Mouse (Mus musculus): ENCODE results near the gene Shh.

Shh gene

DNA sequence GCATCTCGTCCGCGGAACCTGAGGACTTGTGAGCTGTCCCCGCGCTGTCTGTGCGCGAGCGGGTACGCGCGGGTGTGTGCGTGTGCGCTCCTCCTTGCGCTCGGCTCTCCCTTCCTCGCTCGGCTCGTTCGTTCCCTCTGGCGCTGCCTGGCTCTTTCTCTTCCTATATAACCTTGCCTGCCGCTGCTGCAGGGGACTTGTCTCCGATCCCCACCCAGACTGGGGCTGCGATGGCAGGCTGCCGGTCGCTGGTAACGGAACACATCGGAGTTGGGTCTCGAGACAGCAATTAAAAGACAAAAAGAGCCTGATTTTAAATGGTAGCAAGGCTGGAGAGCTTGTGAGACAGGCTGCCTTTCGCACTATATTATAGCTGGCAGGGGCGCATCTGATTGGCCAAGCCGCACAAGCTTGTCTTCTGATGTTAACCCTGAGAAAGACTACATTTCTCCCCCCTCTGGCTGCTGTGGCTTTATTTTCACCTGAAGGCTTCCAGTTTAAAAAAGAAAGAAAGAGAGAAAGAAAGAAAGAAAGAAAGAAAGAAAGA lies at the start of gene Shh:
Gene Shh (minus strand): TSS at position 497 of the 547 bp plus-strand sequence.
- no peak for DNase-seq

DNA sequence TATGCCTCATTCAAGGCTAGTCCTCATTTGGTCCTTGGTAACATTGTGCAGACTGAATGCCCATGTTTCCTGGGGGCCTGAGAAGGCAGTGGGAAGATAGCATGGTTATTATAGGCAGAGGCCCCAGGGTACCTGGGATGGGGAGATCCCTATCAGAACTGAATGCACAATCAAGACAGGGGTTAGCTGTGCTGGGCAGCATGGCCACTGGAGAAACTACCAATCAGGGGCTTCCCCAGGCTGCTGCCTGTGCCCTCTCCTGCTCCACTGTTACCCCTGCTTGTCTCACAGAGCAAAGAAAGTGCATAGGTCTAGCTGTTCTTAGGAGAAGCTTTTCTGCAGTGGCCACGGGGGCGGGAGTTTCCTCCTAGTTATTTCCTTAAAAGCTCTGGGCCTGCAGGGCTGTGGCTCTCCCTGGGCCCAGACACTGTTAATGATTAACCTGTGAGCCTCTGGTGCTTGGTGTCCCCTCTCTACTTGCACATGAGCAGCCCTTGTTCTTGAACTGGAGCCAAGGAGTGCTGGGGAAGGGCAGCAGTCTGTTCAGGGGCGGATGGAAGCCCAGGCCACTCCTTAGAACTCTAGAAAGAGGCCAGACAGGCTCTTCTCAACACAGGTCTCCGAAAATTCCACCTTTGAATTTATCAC lies 33.9 kb upstream of the Shh start:
- DNase-seq: peak; percentile 92

- no peak for DNase-seq
Measured at GRCm38 (mm10) chr5:28498846-28499245, 31.8 kb upstream of the Shh start.

DNA sequence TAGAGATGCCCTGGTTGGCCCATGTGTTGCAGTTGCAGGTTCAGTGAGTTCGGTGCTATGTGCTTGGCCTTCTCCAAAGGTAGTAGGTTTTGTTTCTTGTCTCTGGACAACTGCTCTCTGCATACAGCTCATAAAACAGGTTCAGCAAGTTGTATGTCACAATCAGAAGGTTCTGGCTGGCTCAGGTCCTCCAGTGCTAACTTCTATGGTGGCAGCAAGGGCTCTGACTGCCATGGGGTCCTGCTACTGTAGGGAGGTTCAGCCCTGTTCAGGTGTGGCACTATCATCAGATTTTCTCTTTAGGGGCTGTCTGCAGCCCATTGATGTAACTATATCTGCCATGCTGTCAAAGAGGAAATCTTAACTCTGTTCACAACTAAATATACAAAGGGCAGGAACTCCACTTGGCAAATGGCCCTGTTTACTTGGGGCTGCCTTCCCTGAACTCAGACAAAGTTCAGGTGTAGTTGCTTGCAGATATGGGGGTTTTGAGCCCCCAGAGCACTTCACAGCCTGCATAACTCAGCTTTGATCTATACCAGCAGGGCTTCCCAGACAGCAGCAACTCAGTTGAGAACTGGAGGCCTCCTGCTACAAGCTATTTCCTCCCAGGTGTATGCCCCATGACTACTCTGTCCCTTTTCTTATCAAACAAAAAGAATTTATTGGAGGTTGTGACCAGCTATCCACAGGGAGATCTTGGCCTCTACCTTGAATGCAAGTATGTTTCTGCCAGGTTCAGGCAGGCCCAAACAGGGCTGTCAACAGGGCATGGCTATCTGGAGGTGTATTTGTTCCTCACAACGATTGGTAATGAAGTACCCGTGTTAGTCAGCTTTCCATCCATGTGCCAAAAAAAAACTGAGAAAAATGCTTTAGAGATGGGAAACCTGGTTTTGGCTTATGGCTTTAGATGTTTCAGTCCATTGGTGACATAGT lies 28.9 kb upstream of the Shh start:
- DNase-seq: peak; percentile 11

DNA sequence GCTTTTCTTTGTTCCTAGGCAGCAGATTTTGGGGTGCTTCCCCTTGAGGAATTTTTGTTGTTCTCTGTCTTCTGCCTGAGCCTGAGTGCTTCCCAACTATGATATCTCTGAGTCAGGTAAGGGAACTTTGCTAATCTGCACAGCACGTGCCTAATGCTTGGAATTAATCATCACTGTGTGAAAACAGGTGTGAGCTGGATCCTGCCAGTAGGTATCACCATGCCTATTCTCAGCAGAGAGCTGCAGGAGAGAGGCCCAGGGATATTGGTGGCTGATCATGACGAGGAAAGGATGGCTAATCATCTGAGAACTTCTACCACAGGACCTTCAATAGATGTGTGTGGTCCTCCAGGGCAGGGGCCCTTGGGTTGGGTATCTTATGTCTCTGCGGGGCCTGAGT lies 26.5 kb upstream of the Shh start:
- DNase-seq: no peak

DNA sequence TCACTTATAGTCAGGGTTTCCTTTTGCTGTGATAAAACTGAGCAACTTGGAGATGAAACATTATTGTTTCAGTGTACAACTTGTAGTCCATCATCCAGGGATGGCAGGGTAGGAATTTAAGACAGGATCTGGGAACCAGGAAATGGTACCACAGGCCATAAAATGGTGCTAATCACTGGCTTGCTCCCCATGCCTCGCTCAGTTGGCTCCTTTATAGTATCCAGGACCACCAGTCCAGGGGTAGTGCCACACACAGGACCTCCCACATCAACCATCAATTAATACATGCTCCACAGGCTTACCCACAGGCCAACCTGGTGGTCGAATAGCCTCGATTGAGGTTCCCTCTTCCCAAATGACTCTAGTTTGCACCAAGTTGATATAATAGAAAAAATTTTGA lies 15.9 kb upstream of the Shh start:
- no peak for DNase-seq

GRCm38 (mm10) chr5:28481730-28482129 lies 14.7 kb upstream of the Shh start:
- DNase-seq: no peak

DNA sequence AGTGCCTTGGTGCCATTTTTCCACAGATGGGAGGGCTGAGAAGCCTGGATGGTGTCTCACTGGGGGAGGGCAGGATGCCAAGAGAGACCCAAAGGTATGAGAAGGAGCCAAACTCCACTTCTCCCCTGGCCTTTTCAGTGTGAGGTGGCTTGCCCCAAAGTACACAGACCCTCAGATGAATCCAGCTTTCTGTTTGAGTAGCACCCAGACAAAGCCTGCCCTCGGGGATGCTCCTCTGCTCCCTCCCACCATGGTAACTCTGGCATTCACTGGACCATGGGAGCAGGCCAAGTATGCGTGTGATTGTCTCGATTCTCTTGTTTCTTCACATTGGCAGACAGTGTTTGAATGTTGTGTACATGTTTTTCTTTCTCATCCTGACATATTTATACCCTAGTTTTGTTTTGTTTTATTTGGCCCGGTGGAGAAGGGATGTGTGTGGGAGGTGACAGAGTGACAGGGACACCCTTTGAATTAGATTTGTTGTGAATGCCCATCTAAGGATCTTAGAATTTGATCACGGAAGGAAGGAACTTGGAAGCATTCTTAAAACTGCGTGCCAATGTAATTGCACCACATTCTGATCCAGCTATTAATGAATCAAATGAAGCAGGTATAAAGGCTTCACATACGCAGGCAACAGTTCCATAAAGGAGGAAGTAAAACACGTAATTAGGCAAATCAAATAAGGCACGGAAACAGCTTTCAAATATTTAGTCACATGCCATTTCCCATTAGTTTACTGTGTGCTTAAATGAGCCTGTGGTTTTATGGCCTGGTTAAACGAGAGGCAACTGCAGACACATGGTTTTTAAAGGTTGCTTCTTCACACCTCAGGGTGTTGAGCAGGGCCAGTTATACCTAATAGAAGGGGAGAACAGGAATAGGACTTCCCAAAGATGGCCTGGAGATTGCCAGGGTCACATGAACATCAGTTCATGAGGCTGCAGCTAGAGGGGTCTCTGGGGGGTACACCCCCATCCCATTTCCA lies 9.6 kb upstream of the Shh start:
- no peak for DNase-seq

DNA sequence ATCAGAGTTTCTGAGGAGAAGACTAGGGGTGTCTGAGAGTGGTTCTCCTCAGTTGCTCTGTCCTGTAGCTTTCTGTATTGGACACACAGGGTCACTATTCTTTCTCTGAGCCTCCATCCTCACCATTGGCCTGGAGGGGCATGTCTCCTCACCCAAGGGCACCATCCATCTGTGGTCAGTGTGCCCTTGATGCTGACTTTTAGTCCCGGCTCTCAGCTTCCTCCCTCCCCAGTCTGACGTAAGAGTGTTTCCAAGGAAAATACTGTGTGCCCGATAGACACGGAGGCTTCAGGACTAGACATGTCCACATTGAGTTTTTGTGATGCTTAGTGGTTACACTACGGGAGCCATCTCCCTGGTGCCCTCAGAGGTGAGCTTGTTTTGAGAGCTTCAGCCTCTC lies 6.5 kb upstream of the Shh start:
- no peak for DNase-seq

GRCm38 (mm10) chr5:28469525-28470202 lies 2.6 kb upstream of the Shh start:
- DNase-seq: peak; percentile 78

DNA sequence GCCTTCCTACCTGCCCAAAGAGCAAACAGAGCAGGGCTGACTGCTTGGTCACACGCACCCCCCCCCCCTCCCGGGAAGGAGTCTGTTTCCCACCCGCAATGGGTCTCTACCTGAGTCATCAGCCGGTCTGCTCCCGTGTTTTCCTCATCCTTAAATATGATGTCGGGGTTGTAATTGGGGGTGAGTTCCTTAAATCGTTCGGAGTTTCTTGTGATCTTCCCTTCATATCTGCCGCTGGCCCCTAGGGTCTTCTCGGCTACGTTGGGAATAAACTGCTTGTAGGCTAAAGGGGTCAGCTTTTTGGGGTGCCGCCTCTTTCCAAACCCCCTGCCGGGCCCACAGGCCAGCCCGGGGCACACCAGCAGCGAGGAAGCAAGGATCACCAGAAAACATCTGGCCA lies 705 bp downstream of the Shh start:
- DNase-seq: no peak

- DNase-seq: no peak
Measured at GRCm38 (mm10) chr5:28465526-28465925, 1.5 kb downstream of the Shh start.

GRCm38 (mm10) chr5:28465099-28465406 lies 2.0 kb downstream of the Shh start:
- peak; percentile 41 for DNase-seq

- DNase-seq: peak; percentile 41
Measured at GRCm38 (mm10) chr5:28464361-28465098, 2.5 kb downstream of the Shh start.

DNA sequence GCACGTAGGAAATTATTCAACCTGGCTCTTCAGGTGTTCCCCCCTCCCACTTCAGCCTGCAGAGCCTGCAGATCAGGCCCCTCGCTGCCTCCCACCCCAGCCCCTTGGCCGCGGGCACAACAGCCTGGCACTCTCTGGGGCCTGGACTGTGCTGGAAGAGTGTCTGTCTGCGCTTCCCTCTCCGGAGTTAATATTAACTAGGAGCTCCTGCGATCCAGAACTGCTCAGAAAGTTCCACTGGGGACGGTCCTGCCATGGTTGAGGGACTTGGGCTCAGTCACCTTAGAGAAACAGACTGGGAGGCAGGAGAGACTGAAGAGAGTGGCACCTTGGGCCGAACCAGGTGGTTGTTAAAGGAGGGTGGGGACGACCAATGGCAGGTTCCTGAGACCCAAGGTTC lies 3.4 kb downstream of the Shh start:
- DNase-seq: peak; percentile 77

- DNase-seq: peak; percentile 33
Measured at GRCm38 (mm10) chr5:28462741-28463590, 4.1 kb downstream of the Shh start.

DNA sequence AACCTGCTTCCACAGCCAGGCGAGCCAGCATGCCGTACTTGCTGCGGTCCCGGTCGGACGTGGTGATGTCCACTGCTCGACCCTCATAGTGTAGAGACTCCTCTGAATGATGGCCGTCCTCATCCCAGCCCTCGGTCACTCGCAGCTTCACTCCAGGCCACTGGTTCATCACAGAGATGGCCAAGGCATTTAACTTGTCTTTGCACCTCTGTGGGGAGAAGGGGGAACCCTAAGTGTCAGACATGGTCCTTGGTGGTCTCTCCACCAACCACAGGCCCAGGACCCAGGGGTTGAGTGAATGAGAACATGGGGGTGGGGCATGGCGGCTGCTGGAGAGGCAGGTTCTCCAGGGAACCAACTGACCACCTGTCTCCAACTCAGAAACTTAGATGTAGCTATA lies 5.7 kb downstream of the Shh start:
- DNase-seq: no peak

- no peak for DNase-seq
Measured at GRCm38 (mm10) chr5:28460556-28461350, 6.3 kb downstream of the Shh start.

- DNase-seq: no peak
Measured at GRCm38 (mm10) chr5:28459456-28460225, 7.4 kb downstream of the Shh start.
